Mouse (Mus musculus): ENCODE data around the gene Fam229a.
"Not testable (repeated sequence)": the region's sequence is repeated elsewhere in the genome, so short reads cannot be mapped to it uniquely, and the experiment has no call there.

Gene Fam229a

GRCm38 (mm10) chr4:129518519-129518918, 27.5 kb downstream of the Fam229a start:
- no peak for DNase-seq (ENCODE audit: low read depth, low spot score)

- no peak for DNase-seq (ENCODE audit: low read depth, low spot score)
These were observed 34.3 kb downstream of the Fam229a start for GRCm38 (mm10) chr4:129525338-129525737.

GRCm38 (mm10) chr4:129525889-129526288, 34.9 kb downstream of the Fam229a start:
- DNase-seq (ENCODE audit: low read depth, low spot score): no peak

DNA sequence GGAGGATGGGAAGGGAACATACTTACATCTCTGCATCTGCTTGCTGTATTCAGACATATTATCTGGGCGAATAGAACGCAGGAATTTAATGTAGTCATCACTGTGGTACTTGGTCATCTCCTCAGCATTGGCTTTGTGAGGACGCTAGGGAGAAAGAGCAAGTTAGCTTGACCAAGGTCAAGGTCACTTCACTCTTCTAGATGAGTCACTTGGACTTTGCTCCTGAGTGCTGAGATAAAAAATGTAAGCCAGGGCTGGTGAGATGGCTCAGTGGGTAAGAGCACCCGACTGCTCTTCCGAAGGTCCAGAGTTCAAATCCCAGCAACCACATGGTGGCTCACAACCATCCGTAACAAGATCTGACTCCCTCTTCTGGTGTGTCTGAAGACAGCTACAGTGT, 37.9 kb downstream of the Fam229a start:
- not testable (repeated sequence) for DNase-seq (ENCODE audit: low read depth, low spot score)

GRCm38 (mm10) chr4:129540012-129540411, 49.0 kb downstream of the Fam229a start:
- peak; percentile 36 for DNase-seq (ENCODE audit: low read depth, low spot score)

Data from 3T3-L1 (cell line).